Mouse (Mus musculus): ENCODE results near the gene Greb1.

Gene Greb1

GRCm38 (mm10) chr12:16694783-16695182 lies 105.9 kb downstream of the Greb1 start:
- DNase-seq (ENCODE audit: low read depth, low spot score) = no peak

GRCm38 (mm10) chr12:16690631-16691030 lies 110.1 kb downstream of the Greb1 start:
- DNase-seq (ENCODE audit: low read depth, low spot score) = no peak

GRCm38 (mm10) chr12:16672246-16672645 lies 128.4 kb downstream of the Greb1 start:
- DNase-seq (ENCODE audit: low read depth, low spot score) = no peak

- peak; percentile 23 for DNase-seq (ENCODE audit: low read depth, low spot score)
Observed at GRCm38 (mm10) chr12:16669176-16669575, 131.5 kb downstream of the Greb1 start.

- peak; percentile 91 for DNase-seq (ENCODE audit: low read depth, low spot score)
Observed at GRCm38 (mm10) chr12:16665022-16665421, 135.7 kb downstream of the Greb1 start.

DNA sequence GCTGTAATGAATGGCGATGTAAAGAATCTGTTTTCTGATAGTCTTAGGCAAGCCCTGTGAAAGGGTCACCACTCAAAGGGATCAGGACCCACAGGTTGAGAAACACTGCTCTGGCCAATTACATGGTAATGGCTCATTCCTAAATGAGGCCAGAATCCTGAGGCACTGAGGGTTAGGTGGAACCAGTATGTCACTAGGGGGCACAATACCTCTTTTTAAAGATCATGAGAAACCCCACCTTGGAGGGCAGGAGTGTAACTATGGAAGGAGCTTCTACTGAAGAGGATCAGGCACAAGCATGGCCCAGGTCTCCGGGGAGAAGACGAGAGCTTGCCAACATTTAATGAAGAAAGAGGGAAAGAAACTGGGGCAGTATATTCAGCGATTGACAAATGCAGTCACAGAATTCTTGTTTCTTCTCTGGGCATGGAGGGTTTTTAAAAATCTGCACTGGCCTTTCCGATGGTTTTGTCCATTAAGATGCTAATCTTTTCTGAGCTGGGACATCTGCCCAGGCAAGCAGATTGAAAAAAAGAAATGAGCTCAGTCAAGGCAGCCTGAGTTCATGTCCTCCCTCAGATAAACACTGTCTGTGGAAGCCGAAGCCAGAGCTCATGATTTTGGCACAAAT lies 137.6 kb downstream of the Greb1 start:
- DNase-seq (ENCODE audit: low read depth, low spot score) = peak; percentile 15

DNA sequence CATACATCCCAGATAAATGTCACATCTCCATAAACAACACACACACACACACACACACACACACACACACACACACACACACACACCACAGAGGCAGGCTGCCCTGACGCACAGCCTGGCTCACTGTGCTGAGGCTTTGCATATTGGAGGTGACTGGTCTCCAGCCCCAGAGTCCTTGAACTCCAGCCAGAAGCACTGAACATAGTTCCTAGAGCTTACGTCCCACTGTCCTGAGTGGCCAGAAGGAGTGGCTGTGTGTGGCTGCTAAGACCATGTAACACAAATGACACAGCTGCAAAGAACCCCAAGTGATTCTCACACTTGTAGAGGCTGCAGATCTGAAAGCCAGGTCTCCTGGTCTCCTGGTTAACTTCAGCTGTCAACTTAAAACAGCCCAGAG lies 138.8 kb downstream of the Greb1 start:
- DNase-seq (ENCODE audit: low read depth, low spot score) = no peak

- no peak for DNase-seq (ENCODE audit: low read depth, low spot score)
Observed at GRCm38 (mm10) chr12:16661459-16661858, 139.2 kb downstream of the Greb1 start.

DNA sequence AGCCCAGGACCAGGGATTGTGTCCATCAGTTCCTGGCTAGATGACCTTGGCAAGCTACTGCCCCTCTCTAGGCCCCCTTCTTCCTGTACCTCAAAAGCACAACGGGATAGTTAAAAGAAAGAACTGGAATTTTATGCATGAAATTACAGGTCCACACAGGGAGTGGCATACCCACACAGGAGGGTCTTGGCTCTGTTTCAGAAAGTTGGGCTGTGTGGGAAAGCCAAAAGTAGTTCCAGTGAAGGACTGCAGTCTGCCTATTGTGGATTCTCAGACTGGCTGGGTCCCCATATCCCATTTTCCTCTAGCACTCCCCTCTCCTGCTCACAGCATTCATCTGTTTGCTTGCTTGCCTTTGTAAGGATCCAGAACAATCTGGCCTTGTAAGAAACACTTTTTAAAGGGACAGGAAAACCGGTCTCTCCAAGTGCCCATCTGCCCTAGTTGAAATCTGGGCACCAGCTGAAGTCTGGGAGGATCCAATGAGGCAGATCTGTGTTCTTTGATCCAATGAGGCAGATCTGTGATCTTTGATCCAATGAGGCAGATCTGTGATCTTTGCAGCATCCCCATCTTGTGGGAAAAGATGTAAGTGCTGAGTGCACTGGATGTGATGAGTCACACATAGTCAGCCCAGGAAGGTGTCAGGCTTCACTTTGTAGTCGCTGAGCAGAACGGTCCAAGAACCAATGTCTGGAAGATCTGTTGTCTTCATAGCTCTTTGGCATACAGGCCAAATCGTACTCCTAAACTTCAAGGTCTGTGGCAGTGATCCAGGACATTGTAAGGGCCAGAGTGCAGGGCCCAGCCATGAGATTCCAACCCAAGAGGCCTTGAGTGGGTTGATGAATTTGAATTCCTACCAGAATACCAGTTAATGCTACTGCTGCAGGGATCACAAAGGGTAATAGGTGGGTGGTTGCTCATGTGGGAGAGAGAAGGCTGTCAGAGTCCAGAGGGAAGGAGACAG lies 143.5 kb downstream of the Greb1 start:
- no peak for DNase-seq (ENCODE audit: low read depth, low spot score)

DNA sequence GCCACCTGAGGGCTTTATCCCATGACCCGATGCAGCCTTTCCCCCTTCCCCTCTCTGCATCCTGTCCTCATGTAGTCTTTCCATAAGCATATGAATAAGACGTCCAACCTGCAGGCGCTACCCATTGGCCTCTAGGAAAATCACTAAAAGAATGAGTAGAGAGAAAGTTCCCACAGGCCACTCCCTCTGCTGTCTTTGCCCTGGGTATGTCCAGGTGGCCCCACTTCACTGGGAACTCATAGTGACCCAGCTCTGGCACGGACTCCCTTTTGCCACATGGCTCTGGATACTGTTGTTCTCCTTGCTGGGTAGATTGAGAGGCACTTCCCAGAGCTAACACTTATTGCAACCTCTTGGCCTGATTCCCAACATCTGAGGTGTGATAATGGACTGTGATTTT lies 145.1 kb downstream of the Greb1 start:
- DNase-seq (ENCODE audit: low read depth, low spot score) = no peak

DNA sequence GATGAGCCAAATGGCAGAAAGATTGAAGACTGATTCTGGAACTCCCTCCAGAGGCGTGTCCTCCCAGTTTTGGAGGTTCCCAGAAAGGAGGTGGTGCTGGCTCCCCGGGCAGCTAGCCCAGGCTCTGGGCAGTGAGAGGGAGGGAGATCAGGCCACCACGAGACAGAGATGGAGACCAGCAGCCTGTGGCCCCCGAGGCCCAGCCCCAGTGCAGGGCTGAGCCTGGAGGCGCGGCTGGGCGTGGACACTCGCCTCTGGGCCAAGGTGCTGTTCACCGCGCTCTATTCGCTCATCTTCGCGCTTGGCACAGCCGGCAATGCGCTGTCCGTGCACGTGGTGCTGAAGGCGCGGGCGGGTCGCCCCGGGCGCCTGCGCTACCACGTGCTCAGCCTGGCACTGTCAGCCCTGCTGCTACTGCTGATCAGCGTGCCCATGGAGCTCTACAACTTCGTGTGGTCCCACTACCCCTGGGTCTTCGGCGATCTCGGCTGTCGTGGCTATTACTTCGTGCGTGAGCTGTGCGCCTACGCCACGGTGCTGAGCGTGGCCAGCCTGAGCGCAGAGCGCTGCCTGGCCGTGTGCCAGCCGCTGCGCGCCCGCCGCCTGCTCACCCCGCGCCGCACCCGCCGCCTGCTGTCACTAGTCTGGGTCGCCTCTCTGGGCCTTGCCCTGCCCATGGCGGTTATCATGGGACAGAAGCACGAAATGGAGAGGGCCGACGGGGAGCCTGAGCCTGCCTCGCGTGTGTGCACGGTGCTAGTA lies 147.2 kb downstream of the Greb1 start, which contains the start of gene Ntsr2:
Gene Ntsr2, plus strand, starts transcription at position 51 of the 762 bp plus-strand sequence.
- peak; percentile 55 for DNase-seq (ENCODE audit: low read depth, low spot score)

DNA sequence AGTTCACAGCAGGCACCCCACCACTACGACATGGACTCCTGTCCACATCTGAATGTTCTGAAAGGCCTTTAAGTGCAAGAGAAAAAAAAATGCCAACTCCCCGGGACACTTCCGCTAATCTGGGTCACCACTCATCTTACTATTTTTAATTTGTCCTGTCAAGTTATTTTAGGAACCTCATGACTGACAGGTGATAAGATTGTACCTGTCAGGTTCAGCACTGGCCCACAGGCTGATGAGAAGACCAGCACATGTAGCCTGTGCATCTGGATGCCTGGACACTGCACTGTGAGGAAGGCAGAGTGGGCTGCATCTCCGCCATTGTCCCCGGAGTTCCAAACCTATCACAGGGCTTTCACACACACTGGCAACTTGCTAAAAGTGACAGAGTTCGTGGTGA lies 150.9 kb downstream of the Greb1 start:
- no peak for DNase-seq (ENCODE audit: low read depth, low spot score)

- DNase-seq (ENCODE audit: low read depth, low spot score) = no peak
Observed at GRCm38 (mm10) chr12:16648273-16648672, 152.4 kb downstream of the Greb1 start.

GRCm38 (mm10) chr12:16646780-16647409 lies 153.8 kb downstream of the Greb1 start:
- DNase-seq (ENCODE audit: low read depth, low spot score) = no peak

- DNase-seq (ENCODE audit: low read depth, low spot score) = no peak
Observed at GRCm38 (mm10) chr12:16644698-16645097, 156.0 kb downstream of the Greb1 start.

- DNase-seq (ENCODE audit: low read depth, low spot score) = no peak
Observed at GRCm38 (mm10) chr12:16643508-16644345, 157.0 kb downstream of the Greb1 start.

- DNase-seq (ENCODE audit: low read depth, low spot score) = peak; percentile 43
Observed at GRCm38 (mm10) chr12:16642000-16642399, 158.7 kb downstream of the Greb1 start.

DNA sequence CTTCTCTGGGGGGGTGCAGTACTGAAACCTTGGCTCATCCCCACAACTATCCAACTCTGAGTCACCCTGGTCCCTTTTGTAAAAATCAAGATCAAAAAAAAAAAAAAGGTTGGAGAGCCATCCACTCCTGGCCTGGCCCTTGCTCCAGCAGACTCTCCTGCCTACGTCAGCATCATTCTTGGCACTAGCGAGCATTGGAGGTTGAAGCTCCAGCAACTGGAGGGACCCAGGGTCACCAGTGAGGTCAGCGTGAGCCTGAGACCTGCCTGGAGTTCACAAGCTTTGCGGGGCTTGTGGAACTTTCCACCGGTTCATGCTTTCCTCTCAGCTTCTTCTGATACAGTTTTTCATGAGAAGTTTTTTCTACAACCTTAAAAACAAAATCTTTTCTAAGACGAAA lies 160.6 kb downstream of the Greb1 start:
- no peak for DNase-seq (ENCODE audit: low read depth, low spot score)

DNA sequence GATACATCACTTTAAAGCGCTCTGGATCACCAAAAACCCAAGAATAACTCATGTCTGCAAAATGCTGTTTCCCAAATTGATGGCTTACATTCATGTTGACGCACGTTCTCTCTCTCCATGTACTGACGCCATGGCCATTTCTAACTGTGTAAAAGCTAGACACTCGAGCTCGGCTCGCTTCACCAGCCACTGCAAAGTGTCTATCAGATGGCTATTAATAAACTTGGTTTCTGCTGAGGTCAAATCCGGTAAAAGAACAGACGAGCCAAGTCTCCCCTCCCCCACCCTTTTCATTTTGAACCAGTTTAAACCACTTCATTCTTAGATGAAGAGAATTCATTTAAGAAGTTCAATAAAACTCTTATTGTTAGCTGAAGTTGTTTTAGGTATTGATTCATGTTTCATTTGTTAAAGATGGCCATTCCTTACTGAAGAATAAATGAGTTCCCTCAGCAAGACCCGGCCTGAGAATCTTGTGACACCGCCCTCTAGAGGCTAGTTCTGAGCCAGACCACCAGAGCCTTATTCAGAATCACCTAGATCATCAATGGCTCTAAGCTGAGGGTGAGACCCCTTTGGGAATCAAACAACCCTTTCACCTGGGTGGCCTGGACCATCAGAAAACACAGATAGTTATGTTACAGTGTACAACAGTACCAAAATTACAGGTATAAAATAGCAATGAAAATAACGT lies 161.5 kb downstream of the Greb1 start:
- DNase-seq (ENCODE audit: low read depth, low spot score) = peak; percentile 35

- no peak for DNase-seq (ENCODE audit: low read depth, low spot score)
Observed at GRCm38 (mm10) chr12:16635816-16636215, 164.9 kb downstream of the Greb1 start.
